Mouse (Mus musculus) regulatory T cell (primary cell): Measurements from ENCODE around the gene Tex13b.
"Not testable (repeated sequence)": the region's sequence is repeated elsewhere in the genome, so short reads cannot be mapped to it uniquely, and the experiment has no call there.

Experiments
- in situ Hi-C: fragments of 300-600 bp; cut with MboI, MseI; formaldehyde crosslinking; loops from one replicate; pipeline ENCODE4 v1.15.1; 2025; ENCODE audit warnings: high pct_unique_total_duplicates

Tex13b gene

DNA sequence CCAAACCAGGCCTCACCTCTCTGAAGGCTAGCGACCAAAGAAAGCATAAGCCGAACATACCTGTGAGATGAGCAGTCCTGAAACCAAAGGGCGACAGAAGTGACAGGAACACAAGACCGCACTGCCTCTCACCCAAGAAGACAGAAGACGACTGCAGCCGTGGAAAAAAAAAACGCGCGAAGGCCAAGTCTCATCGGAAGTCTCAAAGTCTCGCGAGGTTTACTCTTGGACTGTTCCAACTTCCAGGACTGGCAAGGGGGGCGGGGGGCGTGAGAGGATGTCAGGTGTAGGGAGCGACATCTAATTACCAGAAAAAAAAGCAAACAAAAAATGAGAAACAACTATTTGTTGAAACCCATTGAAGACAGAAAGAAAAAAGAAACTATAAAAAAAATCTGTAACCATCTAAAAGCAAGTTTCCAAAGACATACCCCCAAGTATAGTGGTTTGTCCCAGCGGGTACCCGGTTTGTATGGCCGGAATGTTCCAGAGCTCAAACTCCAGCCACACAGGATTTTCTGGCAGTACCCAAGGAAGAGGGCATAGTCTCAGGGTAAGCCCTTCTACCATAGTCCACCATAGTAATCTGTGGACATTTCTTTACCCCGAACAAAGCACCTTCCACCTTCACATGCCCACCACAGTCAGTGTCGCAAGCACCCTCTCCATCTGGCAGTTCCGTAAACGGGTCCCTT, at the start of gene Tex13b:
Tex13b (minus strand) TSS at position 122 of the 695 bp plus-strand sequence.
- in situ Hi-C loops, result loop anchor here (10.0 kb wide), 1 partner anchor 1131 kb away; no protein-coding TSS in a partner anchor

GRCm38 (mm10) chrX:140862760-140863159, 49.5 kb upstream of the Tex13b start:
- in situ Hi-C loops, result no loop called here

- in situ Hi-C loops, result no loop called here
Measured at GRCm38 (mm10) chrX:140857445-140857844, 44.2 kb upstream of the Tex13b start.

DNA sequence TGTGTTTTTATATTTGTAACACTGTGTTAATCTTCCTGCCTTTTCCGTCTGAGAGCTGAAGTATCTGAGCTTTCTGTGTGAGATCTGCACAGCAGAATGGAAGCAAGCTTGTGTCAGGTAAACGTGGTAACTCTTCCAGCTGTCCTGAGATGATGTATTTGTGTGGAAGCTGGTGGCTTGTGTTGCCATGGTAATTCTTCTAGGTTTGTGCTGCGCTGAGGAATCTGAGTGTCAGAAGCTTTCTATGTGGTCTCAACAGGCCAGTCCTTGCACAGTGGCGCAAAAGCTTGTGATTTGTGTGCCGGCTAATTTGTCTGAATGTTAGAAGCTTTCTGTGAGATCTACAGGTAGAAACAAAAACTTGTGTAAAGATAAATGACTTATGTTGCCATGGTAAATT, 43.8 kb upstream of the Tex13b start:
- in situ Hi-C loops, result not testable (repeated sequence)

DNA sequence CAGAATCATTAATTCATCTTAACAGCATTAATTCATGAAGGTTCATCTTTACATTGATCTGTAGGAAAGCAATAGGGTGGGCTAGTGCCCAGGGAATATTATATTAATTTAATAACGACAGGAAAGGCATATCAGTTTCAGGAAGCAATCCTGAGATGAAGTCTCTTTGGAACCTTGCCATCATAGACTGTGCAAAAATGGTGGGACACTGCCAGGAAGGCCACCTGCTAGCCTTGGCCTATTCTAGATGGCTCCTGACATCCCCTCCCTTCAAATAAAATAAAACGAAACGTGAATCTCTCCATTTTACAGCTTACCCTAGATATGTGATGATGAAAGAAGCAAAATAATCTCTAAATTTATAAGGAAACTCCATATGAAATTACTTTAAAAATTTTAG, 41.3 kb upstream of the Tex13b start:
- in situ Hi-C loops, result no loop called here

GRCm38 (mm10) chrX:140845401-140845800, 32.2 kb upstream of the Tex13b start:
- in situ Hi-C loops, result not testable (repeated sequence)

DNA sequence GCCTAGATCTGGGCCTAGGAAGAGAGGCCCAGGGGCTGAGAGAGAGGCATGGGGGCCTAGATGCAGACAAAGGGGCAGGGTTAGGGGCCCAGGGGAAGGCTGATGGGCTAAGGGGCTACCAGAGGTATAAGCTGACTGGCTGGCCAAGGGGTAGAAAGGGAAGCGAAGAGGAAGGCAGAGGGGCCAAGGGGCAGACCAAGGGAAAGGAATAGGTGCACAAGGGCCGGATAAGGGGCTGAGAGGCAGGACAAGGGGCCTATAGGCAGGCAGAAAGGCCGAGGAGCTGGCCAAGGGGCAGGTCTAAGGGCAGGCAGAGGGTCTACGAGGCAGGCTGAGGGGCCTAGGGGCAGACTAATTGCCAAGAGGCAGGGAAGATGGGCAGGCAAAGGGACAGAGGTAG, 26.7 kb upstream of the Tex13b start:
- in situ Hi-C loops, result loop anchor here (5.0 kb wide), 1 partner anchor 363 kb away; no protein-coding TSS in a partner anchor

- in situ Hi-C loops, result no loop called here
Measured at GRCm38 (mm10) chrX:140838077-140838476, 24.8 kb upstream of the Tex13b start.

DNA sequence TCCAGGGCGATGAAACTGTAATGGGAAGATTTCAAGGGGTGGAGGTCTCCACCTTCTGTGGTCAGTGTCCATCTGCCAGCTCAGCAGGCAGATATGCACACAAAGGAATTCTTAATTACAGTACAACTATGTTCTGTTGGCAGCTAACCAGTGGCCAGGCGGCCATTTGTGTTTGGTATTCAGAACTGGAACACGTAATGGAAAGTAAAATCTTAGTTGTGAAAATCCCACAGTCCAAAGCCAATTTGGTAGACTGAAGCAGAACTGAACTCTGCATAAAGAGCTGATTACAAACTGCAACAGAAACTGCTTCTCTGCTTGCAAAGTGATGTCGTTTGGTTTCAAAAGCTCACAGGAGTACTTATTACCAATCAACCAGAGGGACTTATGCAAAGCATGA, 18.5 kb upstream of the Tex13b start:
- in situ Hi-C loops, result no loop called here

GRCm38 (mm10) chrX:140822295-140822694, 9.1 kb upstream of the Tex13b start:
- in situ Hi-C loops, result no loop called here

- in situ Hi-C loops, result no loop called here
Measured at GRCm38 (mm10) chrX:140805340-140805739, 7.9 kb downstream of the Tex13b start.

DNA sequence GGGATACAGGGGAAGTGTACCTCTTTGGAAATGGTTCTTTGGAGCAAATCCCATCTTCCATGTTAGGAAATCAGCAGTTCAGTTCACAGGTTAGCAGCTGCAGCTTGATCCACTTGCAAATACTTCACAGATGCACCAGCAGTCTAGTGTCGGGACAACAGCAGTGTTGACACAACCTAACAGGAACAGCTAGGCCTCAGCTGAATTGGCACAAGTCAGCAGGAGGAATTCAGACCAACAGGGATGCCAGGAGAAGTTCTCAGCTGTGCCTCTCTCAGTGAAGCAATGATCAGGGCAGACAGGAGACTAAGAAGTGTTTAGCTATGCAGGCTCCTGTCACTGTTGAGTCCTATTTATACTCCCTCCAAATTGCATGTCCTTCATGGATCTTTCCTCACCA, 43.4 kb downstream of the Tex13b start:
- in situ Hi-C loops, result no loop called here
